8 mouse cellular contexts compared by ENCODE assay signal in genomic region chr1:92833987-92834706, GRCm38 (mm10). TPM values are rescaled to one million over a fixed set of nuclear protein-coding genes. Genes with fewer than 3 reads are reported as not detected.
DNase-seq lines count a peak whose midpoint lies in the region; ATAC-seq lines count a peak whose summit lies in the region.

No protein-coding gene starts in this region.

- 65% methylated on average over 7 of the region's 7 CpGs for WGBS in hindbrain, embryonic 13.5 days

- H3K4me3 ChIP-seq in hindbrain, embryonic 13.5 days, result peak overlapping the region; percentile 95

- peak overlapping the region; percentile 86 for H3K4me2 ChIP-seq in hindbrain, embryonic 13.5 days

- H3K4me1 ChIP-seq in hindbrain, embryonic 13.5 days (replicated peaks), result peaks cover 75% of the 10 kb centered on the region

- H3K9me3 ChIP-seq in hindbrain, embryonic 13.5 days, result no peaks in the 10 kb centered on the region

- H3K27me3 ChIP-seq in hindbrain, embryonic 13.5 days, result peaks cover 15% of the 10 kb centered on the region

- peak; percentile 69 for DNase-seq in R1 (ENCODE audit: low read depth, low spot score)
- DNase-seq in cerebellum, adult 8-10 months, result peak; percentile 86
- peak; percentile 84 to 92 for DNase-seq in layer of hippocampus, postnatal 25 days (ENCODE audit: extremely low spot score in 1 of 2, low spot score in 1 of 2)
- peak; percentile 86 for DNase-seq in right cerebral cortex, postnatal 14 days

- ATAC-seq in frontal cortex, adult (ENCODE audit: low TSS enrichment), result peak; percentile 44; the same call in 1 of the 2 replicates
- ATAC-seq in hindbrain, embryonic 13.5 days (ENCODE audit: low FRiP score), result no peak
- peak; percentile 68 for ATAC-seq in megakaryocyte progenitor cell, adult 5-6 weeks (replicated peaks; ENCODE audit: poor library complexity)
- ATAC-seq in inflammation-experienced regulatory T-cells, adult 6 months, result no peak

- H3K27ac ChIP-seq in hindbrain, embryonic 13.5 days, result no peak overlapping the region

- H3K36me3 ChIP-seq in hindbrain, embryonic 13.5 days, result peaks cover 16% of the 10 kb centered on the region

- peak overlapping the region; percentile 97; the same call in 1 of the 2 replicates for H3K9ac ChIP-seq in hindbrain, embryonic 13.5 days

RNA-seq across cellular contexts. Expression of gene Gpc1, which starts 2.7 kb away (rescaled TPM):
- 56.2 and 57.1 TPM in 2 replicates for polyA plus RNA-seq in hindbrain, embryonic 13.5 days (2015; fragmentation: Nextera tagmentation; extraction: Ambion mirVana)
- total RNA-seq in layer of hippocampus, postnatal 25 days (2021), result 100 to 1,000 TPM; 144 to 149 TPM
- 41.5 and 51.3 TPM in 2 replicates for total RNA-seq in megakaryocyte progenitor cell, adult 5-6 weeks (2015)
- 58.8 and 70.5 TPM in 2 replicates for total RNA-seq in megakaryocyte progenitor cell, adult 5-6 weeks (2017)
- polyA plus RNA-seq in inflammation-experienced regulatory T-cells, adult 6 months (2017; shearing (Covaris generic)), result 1 to 10 TPM in 2 of 3 experiments, under 1 TPM in 1; 0.87 to 3.0 (median 2.8) TPM

Comparison
In these comparisons a context has a peak if more than half of its experiments do, and no peak if none do; other contexts are left out.
1. ATAC-seq: peak in frontal cortex, adult (single experiment) and megakaryocyte progenitor cell, adult 5-6 weeks (single experiment); none in hindbrain, embryonic 13.5 days (single experiment) and inflammation-experienced regulatory T-cells, adult 6 months (single experiment).
2. Peak in every context shown above with its lines, with median percentiles within 50 percentile points of each other: DNase-seq.